In the genomic region with DNA sequence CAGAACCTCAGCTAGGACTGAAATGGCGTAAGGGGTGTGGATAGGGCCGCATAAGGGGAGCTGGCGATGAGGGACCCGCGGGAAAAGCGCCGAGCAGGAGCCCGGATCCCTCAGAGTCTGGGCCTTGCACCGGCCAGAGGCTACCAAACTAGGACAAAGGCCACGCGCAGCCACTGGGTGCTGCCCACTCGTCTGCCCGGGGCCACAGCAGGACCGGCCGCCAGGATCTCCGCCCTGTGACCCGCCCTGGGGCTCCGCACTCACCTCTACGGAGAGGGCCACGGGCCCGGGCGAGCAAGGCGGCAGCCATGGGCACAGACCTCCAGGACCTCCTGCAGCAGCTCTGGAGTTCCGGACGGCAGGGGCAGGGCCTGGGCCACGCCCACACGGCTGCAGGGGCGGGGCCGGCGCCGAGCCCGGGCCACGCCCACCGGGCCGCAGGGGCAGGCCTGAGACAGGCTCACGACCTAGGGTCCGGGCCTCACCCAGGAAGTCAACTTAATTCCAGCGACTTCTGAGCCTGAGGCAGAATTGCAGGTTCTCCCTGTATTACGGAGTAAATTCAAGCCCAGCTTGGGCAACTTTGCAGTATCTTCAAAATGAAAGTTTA, we compare ENCODE assay signal across 8 mouse cellular contexts. TPM values are rescaled to one million over a fixed set of nuclear protein-coding genes. Genes with fewer than 3 reads are reported as not detected.
A peak's percentile ranks its signal among the peaks of the same experiment; 100 is the strongest.
DNase-seq lines count a peak whose midpoint lies in the region; ATAC-seq and TF ChIP-seq lines count a peak whose summit lies in the region.

A gene (minus strand): TSS at position 386 of the 610 bp plus-strand sequence.

- ATAC-seq in granulocyte monocyte progenitor cell, adult 5-6 weeks (replicated peaks; ENCODE audit: poor library complexity, severe bottlenecking), result peak; percentile 95
- peak; percentile 92 for ATAC-seq in intestine, postnatal 0 days
- ATAC-seq in limb, embryonic 15.5 days (ENCODE audit: insufficient number of reproducible peaks, low FRiP score, low TSS enrichment, low read depth), result peak; percentile 87
- ATAC-seq in midbrain, embryonic 16.5 days, result peak; percentile 82

- H3K27me3 ChIP-seq in embryonic facial prominence, embryonic 10.5 days (replicated peaks; ENCODE audit: low read depth, poor library complexity, severe bottlenecking), result no peaks in the 10 kb centered on the region
- H3K27me3 ChIP-seq in intestine, postnatal 0 days (replicated peaks; ENCODE audit: control insufficient read depth, insufficient read depth, low read length), result no peaks in the 10 kb centered on the region
- H3K27me3 ChIP-seq in limb, embryonic 15.5 days, result no peaks in the 10 kb centered on the region
- H3K27me3 ChIP-seq in midbrain, embryonic 16.5 days (ENCODE audit: control insufficient read depth, insufficient read depth, low read depth, low read length), result no peaks in the 10 kb centered on the region

- 0 out of 2 replicates have a peak, but pooled peaks cover 4% of the 10 kb centered on the region for H3K9me3 ChIP-seq in embryonic facial prominence, embryonic 10.5 days
- no peaks in the 10 kb centered on the region for H3K9me3 ChIP-seq in intestine, postnatal 0 days (ENCODE audit: control insufficient read depth)
- no peaks in the 10 kb centered on the region for H3K9me3 ChIP-seq in limb, embryonic 15.5 days
- no peaks in the 10 kb centered on the region for H3K9me3 ChIP-seq in midbrain, embryonic 16.5 days (replicated peaks; ENCODE audit: control insufficient read depth, low read length, poor library complexity, severe bottlenecking)

- peak within 1 kb of the TSS; percentile 84 for H3K4me2 ChIP-seq in intestine, postnatal 0 days (replicated peaks; ENCODE audit: low read depth)
- peak within 1 kb of the TSS; percentile 91 for H3K4me2 ChIP-seq in limb, embryonic 15.5 days
- H3K4me2 ChIP-seq in midbrain, embryonic 16.5 days (ENCODE audit: low read length), result peak within 1 kb of the TSS; percentile 67

- H3K36me3 ChIP-seq in embryonic facial prominence, embryonic 10.5 days (replicated peaks), result peaks cover 61% of the 10 kb centered on the region
- H3K36me3 ChIP-seq in intestine, postnatal 0 days (ENCODE audit: control insufficient read depth, insufficient read depth), result peaks cover 28% of the 10 kb centered on the region
- peaks cover 44% of the 10 kb centered on the region for H3K36me3 ChIP-seq in limb, embryonic 15.5 days
- H3K36me3 ChIP-seq in midbrain, embryonic 16.5 days (ENCODE audit: control insufficient read depth, insufficient read depth, low read length), result no peaks in the 10 kb centered on the region; the same call in 1 of the 2 replicates

- peak within 1 kb of the TSS; percentile 89 for H3K4me3 ChIP-seq in embryonic facial prominence, embryonic 10.5 days
- peak within 1 kb of the TSS; percentile 92 for H3K4me3 ChIP-seq in intestine, postnatal 0 days (ENCODE audit: low read depth, low read length)
- H3K4me3 ChIP-seq in limb, embryonic 15.5 days, result peak within 1 kb of the TSS; percentile 89
- peak within 1 kb of the TSS; percentile 45 for H3K4me3 ChIP-seq in midbrain, embryonic 16.5 days (ENCODE audit: low read depth, low read length)

- peaks cover 14% of the 10 kb centered on the region for H3K4me1 ChIP-seq in embryonic facial prominence, embryonic 10.5 days
- no peaks in the 10 kb centered on the region for H3K4me1 ChIP-seq in intestine, postnatal 0 days (replicated peaks; ENCODE audit: control insufficient read depth, insufficient read depth, low read length)
- H3K4me1 ChIP-seq in limb, embryonic 15.5 days, result peaks cover 7% of the 10 kb centered on the region
- H3K4me1 ChIP-seq in midbrain, embryonic 16.5 days (ENCODE audit: control insufficient read depth, insufficient read depth, low read length), result peaks cover 4% of the 10 kb centered on the region; the same call in 1 of the 2 replicates

- peak within 1 kb of the TSS; percentile 96 for H3K27ac ChIP-seq in embryonic facial prominence, embryonic 10.5 days (replicated peaks)
- H3K27ac ChIP-seq in intestine, postnatal 0 days (ENCODE audit: low read depth, low read length), result peak within 1 kb of the TSS; percentile 64
- peak within 1 kb of the TSS; percentile 61 for H3K27ac ChIP-seq in limb, embryonic 15.5 days
- H3K27ac ChIP-seq in midbrain, embryonic 16.5 days (ENCODE audit: low read length), result no peak within 1 kb of the TSS

- peak; percentile 94 for DNase-seq in 3134 (ENCODE audit: extremely low read depth, insufficient read length, low spot score)
- DNase-seq in adrenal gland, adult 2 months, result peak; percentile 94
- DNase-seq in embryonic facial prominence, embryonic 10.5 days (ENCODE audit: low spot score), result peak; percentile 91
- DNase-seq in spleen, postnatal 14 days (ENCODE audit: low spot score in 2 of 2), result peak; percentile 79 to 85

- no peak for TF ChIP-seq CTCF in intestine, postnatal 0 days (IDR thresholded peaks at IDR 0.05; ENCODE audit: low read depth)

- WGBS in embryonic facial prominence, embryonic 10.5 days, result under 1% methylated on average over 39 of the region's 39 CpGs
- 1% methylated on average over 39 of the region's 39 CpGs for WGBS in intestine, postnatal 0 days
- WGBS in limb, embryonic 15.5 days, result under 1% methylated on average over 39 of the region's 39 CpGs
- WGBS in midbrain, embryonic 16.5 days, result 2% methylated on average over 35 of the region's 39 CpGs

- peak within 1 kb of the TSS; percentile 79 for H3K9ac ChIP-seq in intestine, postnatal 0 days (ENCODE audit: low read depth, low read length)
- H3K9ac ChIP-seq in limb, embryonic 15.5 days, result peak within 1 kb of the TSS; percentile 83
- peak within 1 kb of the TSS; percentile 70 for H3K9ac ChIP-seq in midbrain, embryonic 16.5 days (ENCODE audit: low read depth, low read length)

RNA-seq across cellular contexts. Expression of the gene that starts here (rescaled TPM):
- total RNA-seq in adrenal gland, adult 2 months (2021), result 100 to 1,000 TPM; 181 to 208 TPM
- 279 and 310 TPM in 2 replicates for polyA plus RNA-seq in adrenal gland, adult 2 months (2012; rRNA removed)
- polyA plus RNA-seq in embryonic facial prominence, embryonic 10.5 days (2016; fragmentation: Nextera tagmentation; extraction: Ambion mirVana), result 72.6 and 78.7 TPM in 2 replicates
- 32.0 and 59.2 TPM in 2 replicates for total RNA-seq in granulocyte monocyte progenitor cell, adult 5-6 weeks (2014; fragmentation: Nextera tagmentation)
- 24.3 and 27.6 TPM in 2 replicates for total RNA-seq in granulocyte monocyte progenitor cell, adult 5-6 weeks (2017)
- polyA plus RNA-seq in intestine, postnatal 0 days (2015; fragmentation: Nextera tagmentation; extraction: Ambion mirVana), result 100 and 113 TPM in 2 replicates
- polyA plus RNA-seq in limb, embryonic 15.5 days (2015; fragmentation: Nextera tagmentation; extraction: Ambion mirVana), result 45.6 and 52.8 TPM in 2 replicates
- 14.2 and 15.8 TPM in 2 replicates for polyA plus RNA-seq in midbrain, embryonic 16.5 days (2015; fragmentation: Nextera tagmentation; extraction: Ambion mirVana)
